Mouse (Mus musculus): ENCODE data around the gene Nup133.

GRCm38 (mm10) chr8:123896366-123896761, 52.7 kb downstream of the Nup133 start:
- TF ChIP-seq POLR2A (IDR thresholded peaks at IDR 0.05; ENCODE audit: extremely low read depth, insufficient read depth, low read length) (no peak), CTCF (IDR thresholded peaks at IDR 0.05; ENCODE audit: extremely low read depth, insufficient read depth, low read length) (no peak)
